Mouse (Mus musculus) stomach, postnatal 0 days (tissue): ENCODE results near the gene Mettl1.
"Not testable (repeated sequence)": the region's sequence is repeated elsewhere in the genome, so short reads cannot be mapped to it uniquely, and the experiment has no call there.

Experiments
- CTCF ChIP-seq: IDR thresholded peaks from 2 replicates; pipeline ENCODE4 v1.5.1; 2016; ENCODE audit warnings: antibody characterized with exemption, low read depth, mild to moderate bottlenecking, moderate library complexity
- EP300 ChIP-seq: optimal IDR thresholded peaks from 2 replicates; pipeline ENCODE3; 2016; ENCODE audit warnings: antibody characterized with exemption

GRCm38 (mm10) chr10:127072270-127072669 lies 31.1 kb downstream of the Mettl1 start:
- TF ChIP-seq CTCF = peak; percentile 43; the same call in 1 of the 2 replicates
- TF ChIP-seq EP300 = not testable (repeated sequence)
